In genomic region chr2:180953638-180954037, GRCm38 (mm10) we compare ENCODE assay signal across 9 mouse cellular contexts. TPM values are rescaled to one million over a fixed set of nuclear protein-coding genes. Genes with fewer than 3 reads are reported as not detected.
DNase-seq lines count a peak whose midpoint lies in the region; ATAC-seq and TF ChIP-seq lines count a peak whose summit lies in the region.
"Had no signal": no experiment of that assay in that cellular context is flagged by ENCODE, and none has a peak within 500 bp of the region (broad histone marks: within the 10 kb centered on the region; RNA-seq: fewer than 3 reads in every experiment).

No protein-coding gene starts in this region.

- no peak for TF ChIP-seq POLR2A in cerebellum, adult 2 months (IDR thresholded peaks at IDR 0.05; ENCODE audit: borderline replicate concordance, insufficient read depth, low read length)

- intact Hi-C loops in left cerebral cortex, postnatal 36 days (cut with DNase I), result no loop called here

- no peak for TF ChIP-seq EP300 in stomach, postnatal 0 days (optimal IDR thresholded peaks at IDR 0.05)

- H3K36me3 ChIP-seq in lung, embryonic 16.5 days (ENCODE audit: control insufficient read depth, insufficient read depth, low read length), result no peaks in the 10 kb centered on the region
- no peaks in the 10 kb centered on the region for H3K36me3 ChIP-seq in limb, embryonic 13.5 days
- H3K36me3 ChIP-seq in stomach, postnatal 0 days (ENCODE audit: control insufficient read depth, insufficient read depth, low read length), result no peaks in the 10 kb centered on the region

- TF ChIP-seq CTCF in cerebellum, adult 2 months (IDR thresholded peaks at IDR 0.05; ENCODE audit: borderline replicate concordance, insufficient read depth, low read depth, low read length), result no peak
- no peak for TF ChIP-seq CTCF in stomach, postnatal 0 days (IDR thresholded peaks at IDR 0.05; ENCODE audit: low read depth)

- H3K27ac ChIP-seq in cerebellum, adult 2 months (ENCODE audit: insufficient read depth, low read length), result peak overlapping the region; percentile 67; the same call in 1 of the 2 replicates
- peak overlapping the region; percentile 84 for H3K27ac ChIP-seq in lung, embryonic 16.5 days (ENCODE audit: low read length)
- H3K27ac ChIP-seq in limb, embryonic 13.5 days, result no peak overlapping the region; the same call in 1 of the 2 replicates
- H3K27ac ChIP-seq in stomach, postnatal 0 days (replicated peaks), result peak overlapping the region; percentile 56

- no peaks in the 10 kb centered on the region for H3K9me3 ChIP-seq in lung, embryonic 16.5 days (ENCODE audit: control insufficient read depth, low read length)
- no peaks in the 10 kb centered on the region for H3K9me3 ChIP-seq in limb, embryonic 13.5 days
- no peaks in the 10 kb centered on the region for H3K9me3 ChIP-seq in stomach, postnatal 0 days (ENCODE audit: control insufficient read depth, low read length)

- peak overlapping the region; percentile 70 for H3K9ac ChIP-seq in lung, embryonic 16.5 days (ENCODE audit: low read length)
- peak overlapping the region; percentile 70; the same call in 1 of the 2 replicates for H3K9ac ChIP-seq in limb, embryonic 13.5 days
- peak overlapping the region; percentile 59 for H3K9ac ChIP-seq in stomach, postnatal 0 days (ENCODE audit: low read length)

- H3K4me1 ChIP-seq in cerebellum, adult 2 months (ENCODE audit: control insufficient read depth, insufficient read depth, low read length), result no peaks in the 10 kb centered on the region
- H3K4me1 ChIP-seq in lung, embryonic 16.5 days (replicated peaks; ENCODE audit: control insufficient read depth, insufficient read depth, low read length), result peaks cover 11% of the 10 kb centered on the region
- peaks cover 27% of the 10 kb centered on the region for H3K4me1 ChIP-seq in limb, embryonic 13.5 days
- H3K4me1 ChIP-seq in stomach, postnatal 0 days (replicated peaks; ENCODE audit: control insufficient read depth, insufficient read depth), result peaks cover 4% of the 10 kb centered on the region; the same call in 1 of the 2 replicates

- H3K4me3 ChIP-seq in cerebellum, adult 2 months (replicated peaks; ENCODE audit: insufficient read depth, low read depth, low read length), result peak overlapping the region; percentile 88
- peak overlapping the region; percentile 62 for H3K4me3 ChIP-seq in lung, embryonic 16.5 days (ENCODE audit: low read length)
- peak overlapping the region; percentile 56 for H3K4me3 ChIP-seq in limb, embryonic 13.5 days
- H3K4me3 ChIP-seq in stomach, postnatal 0 days (ENCODE audit: low read depth, low read length), result peak overlapping the region; percentile 51

- no peaks in the 10 kb centered on the region for H3K27me3 ChIP-seq in cerebellum, adult 2 months (ENCODE audit: control insufficient read depth, insufficient read depth, low read length)
- H3K27me3 ChIP-seq in lung, embryonic 16.5 days (ENCODE audit: control insufficient read depth, insufficient read depth, low read depth, low read length), result peaks cover 14% of the 10 kb centered on the region
- H3K27me3 ChIP-seq in limb, embryonic 13.5 days, result peaks cover 41% of the 10 kb centered on the region
- H3K27me3 ChIP-seq in stomach, postnatal 0 days (ENCODE audit: control insufficient read depth, insufficient read depth, low read length), result no peaks in the 10 kb centered on the region

- no peak for DNase-seq in cerebellum, adult 2 months
- DNase-seq in lung, postnatal 25 days (ENCODE audit: low spot score), result no peak
- DNase-seq in stomach, postnatal 0 days (ENCODE audit: low spot score), result no peak
- no peak for DNase-seq in ovary, postnatal 10 days (ENCODE audit: low spot score)
- no peak for DNase-seq in left cerebral cortex, postnatal 36 days (ENCODE audit: low spot score in 2 of 2)

- no peak for ATAC-seq in cerebellum, adult (ENCODE audit: insufficient number of reproducible peaks, low FRiP score, low TSS enrichment)
- no peak for ATAC-seq in lung, embryonic 16.5 days (ENCODE audit: low read depth)
- ATAC-seq in limb, embryonic 13.5 days (ENCODE audit: low FRiP score, low read depth), result no peak
- no peak for ATAC-seq in stomach, postnatal 0 days (ENCODE audit: low FRiP score, low TSS enrichment)

- 57% methylated on average over 2 of the region's 2 CpGs for WGBS in cerebellum, adult 2 months
- 26% methylated on average over 2 of the region's 2 CpGs for WGBS in lung, embryonic 16.5 days
- 34% methylated on average over 2 of the region's 2 CpGs for WGBS in limb, embryonic 13.5 days
- WGBS in stomach, postnatal 0 days, result 37% methylated on average over 2 of the region's 2 CpGs

- peak overlapping the region; percentile 66 for H3K4me2 ChIP-seq in lung, embryonic 16.5 days (ENCODE audit: low read depth, low read length)
- peak overlapping the region; percentile 91 for H3K4me2 ChIP-seq in limb, embryonic 13.5 days (replicated peaks)
- peak overlapping the region; percentile 82 for H3K4me2 ChIP-seq in stomach, postnatal 0 days (replicated peaks; ENCODE audit: low read depth)

RNA-seq across cellular contexts. Expression of gene Nkain4, which starts 0.9 kb away (rescaled TPM):
- 64.1 and 75.2 TPM in 2 replicates for polyA plus RNA-seq in cerebellum, adult 2 months (2012; rRNA removed)
- polyA plus RNA-seq in lung, embryonic 16.5 days (2015; fragmentation: Nextera tagmentation; extraction: Ambion mirVana), result 98.4 and 106 TPM in 2 replicates
- 7.7 and 10.6 TPM in 2 replicates for polyA plus RNA-seq in limb, embryonic 13.5 days (2015; fragmentation: Nextera tagmentation; extraction: Ambion mirVana)
- 42.7 and 44.0 TPM in 2 replicates for polyA plus RNA-seq in stomach, postnatal 0 days (2015; fragmentation: Nextera tagmentation; extraction: Ambion mirVana)
- 10 to 100 TPM; 35.9 to 45.2 TPM for total RNA-seq in left cerebral cortex, postnatal 36 days (2021)
- total RNA-seq: megakaryocyte progenitor cell, adult 5-6 weeks had no signal

RNA-seq across cellular contexts. Expression of gene Arfgap1, which starts 13.4 kb away (rescaled TPM):
- 118 and 122 TPM in 2 replicates for polyA plus RNA-seq in cerebellum, adult 2 months (2012; rRNA removed)
- polyA plus RNA-seq in lung, embryonic 16.5 days (2015; fragmentation: Nextera tagmentation; extraction: Ambion mirVana), result 96.2 and 98.6 TPM in 2 replicates
- 143 and 156 TPM in 2 replicates for polyA plus RNA-seq in limb, embryonic 13.5 days (2015; fragmentation: Nextera tagmentation; extraction: Ambion mirVana)
- polyA plus RNA-seq in stomach, postnatal 0 days (2015; fragmentation: Nextera tagmentation; extraction: Ambion mirVana), result 45.1 and 45.2 TPM in 2 replicates
- total RNA-seq in left cerebral cortex, postnatal 36 days (2021), result 100 to 1,000 TPM; 141 to 151 TPM

RNA-seq across cellular contexts. Expression of gene Birc7, which starts 24.8 kb away (rescaled TPM):
- polyA plus RNA-seq in cerebellum, adult 2 months (2012; rRNA removed), result 1.0 TPM in 2 replicates
- polyA plus RNA-seq in lung, embryonic 16.5 days (2015; fragmentation: Nextera tagmentation; extraction: Ambion mirVana), result 0.14 TPM in 1 of 2 replicates, not detected in the other
- polyA plus RNA-seq in limb, embryonic 13.5 days (2015; fragmentation: Nextera tagmentation; extraction: Ambion mirVana), result not detected in 2 replicates
- polyA plus RNA-seq in stomach, postnatal 0 days (2015; fragmentation: Nextera tagmentation; extraction: Ambion mirVana), result 0.06 and 0.11 TPM in 2 replicates
- not detected for total RNA-seq in left cerebral cortex, postnatal 36 days (2021)
- total RNA-seq: megakaryocyte progenitor cell, adult 5-6 weeks had no signal

RNA-seq across cellular contexts. Expression of gene Col20a1, which starts 32.7 kb away (rescaled TPM):
- polyA plus RNA-seq in cerebellum, adult 2 months (2012; rRNA removed), result 2.6 and 3.5 TPM in 2 replicates
- 0.09 and 0.30 TPM in 2 replicates for polyA plus RNA-seq in lung, embryonic 16.5 days (2015; fragmentation: Nextera tagmentation; extraction: Ambion mirVana)
- polyA plus RNA-seq in limb, embryonic 13.5 days (2015; fragmentation: Nextera tagmentation; extraction: Ambion mirVana), result 1.4 and 1.6 TPM in 2 replicates
- polyA plus RNA-seq in stomach, postnatal 0 days (2015; fragmentation: Nextera tagmentation; extraction: Ambion mirVana), result 0.98 and 1.3 TPM in 2 replicates
- 1 to 10 TPM; 1.3 to 2.1 TPM for total RNA-seq in left cerebral cortex, postnatal 36 days (2021)

RNA-seq across cellular contexts. Expression of gene Ythdf1, which starts 32.9 kb away (rescaled TPM):
- 52.3 and 59.7 TPM in 2 replicates for polyA plus RNA-seq in cerebellum, adult 2 months (2012; rRNA removed)
- polyA plus RNA-seq in lung, embryonic 16.5 days (2015; fragmentation: Nextera tagmentation; extraction: Ambion mirVana), result 13.4 and 14.9 TPM in 2 replicates
- 60.6 and 66.8 TPM in 2 replicates for polyA plus RNA-seq in limb, embryonic 13.5 days (2015; fragmentation: Nextera tagmentation; extraction: Ambion mirVana)
- 26.2 and 27.6 TPM in 2 replicates for polyA plus RNA-seq in stomach, postnatal 0 days (2015; fragmentation: Nextera tagmentation; extraction: Ambion mirVana)
- total RNA-seq in left cerebral cortex, postnatal 36 days (2021), result 10 to 100 TPM; 54.1 to 56.8 TPM
